Mouse (Mus musculus) cerebellum, adult 11-12 months (tissue): Measurements from ENCODE around the gene Defb39.

ENCODE experiments used
- DNase-seq: peaks from one replicate; pipeline ENCODE4 v3.0.0; 2022

The Defb39 gene

GRCm38 (mm10) chr8:19064710-19065109 is at the start of gene Defb39:
Defb39 (minus strand) TSS chr8:19064810.
- no peak for DNase-seq

DNA sequence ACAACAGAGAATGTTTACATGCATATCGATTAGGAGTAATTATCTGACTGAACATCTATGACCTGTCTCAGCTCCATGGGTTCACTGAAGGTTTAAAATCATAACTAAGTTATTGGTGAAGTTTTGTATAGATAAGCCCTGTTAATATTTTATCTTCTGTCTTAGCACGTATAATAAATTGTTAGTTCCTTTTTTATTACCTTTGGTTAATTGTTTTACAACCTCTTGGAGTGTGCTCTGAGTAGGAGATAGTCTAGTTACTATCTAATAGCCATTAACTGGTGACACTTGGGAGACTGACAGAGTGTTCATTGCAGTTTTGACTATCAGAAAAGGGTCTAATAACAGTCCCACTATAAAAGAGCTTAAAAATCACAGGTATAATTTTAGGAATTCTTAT is 1.4 kb upstream of the Defb39 start:
- DNase-seq = no peak

- DNase-seq = no peak
Observed at GRCm38 (mm10) chr8:19062891-19063290, 1.7 kb downstream of the Defb39 start.

GRCm38 (mm10) chr8:19045242-19045641 is 19.4 kb downstream of the Defb39 start:
- no peak for DNase-seq

DNA sequence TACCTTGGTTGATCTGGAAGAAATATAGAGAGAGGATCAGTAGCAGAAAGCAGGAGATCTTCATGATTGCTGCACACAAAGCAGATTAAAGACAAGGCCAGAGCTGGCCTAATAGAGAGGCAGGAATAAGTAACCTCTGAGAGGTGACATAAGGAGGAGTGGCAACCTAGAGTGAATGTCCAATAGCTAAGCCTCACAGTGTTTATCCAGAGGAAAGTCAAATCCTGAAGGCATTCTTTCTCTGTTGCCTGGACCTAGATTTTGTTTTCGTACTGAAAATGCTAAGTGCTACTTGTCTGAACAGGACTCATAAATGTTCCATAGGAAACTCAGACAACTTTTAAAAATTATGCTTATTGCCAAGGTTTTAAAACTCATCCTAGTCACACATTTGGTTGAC is 38.1 kb downstream of the Defb39 start, which contains the start of gene Defb38:
Defb38 (minus strand) TSS at position 101 of the 400 bp plus-strand sequence.
- no peak for DNase-seq
